Mouse (Mus musculus) C2C12 (cell line): ENCODE measurements around the gene Gm28845. TPM values are rescaled to one million over a fixed set of nuclear protein-coding genes. Genes with fewer than 3 reads are reported as not detected.

Experiments used
- H3K27me3 ChIP-seq: one replicate; pipeline ENCODE4 v1.6.1; 2011; ENCODE audit not compliant: control insufficient read depth, insufficient read depth, insufficient read length
- H3K36me3 ChIP-seq: one replicate; pipeline ENCODE4 v1.6.1; 2011; ENCODE audit not compliant: control insufficient read depth, insufficient read depth
- H3K4me3 ChIP-seq: one replicate; pipeline ENCODE4 v1.5.1; 2011; ENCODE audit warnings: mild to moderate bottlenecking, control low read depth; ENCODE audit not compliant: poor library complexity, insufficient read depth, severe bottlenecking
- H3K79me2 ChIP-seq: one replicate; pipeline ENCODE4 v1.6.1; 2011; ENCODE audit not compliant: control insufficient read depth, insufficient read depth
- H3K79me3 ChIP-seq: one replicate; pipeline ENCODE4 v1.6.1; 2011; ENCODE audit warnings: low read depth, control low read depth
- H3ac ChIP-seq: one replicate; pipeline ENCODE3; 2011; ENCODE audit warnings: low read depth; ENCODE audit not compliant: control insufficient read depth, insufficient read length
- CEBPB ChIP-seq: IDR thresholded peaks from one replicate; pipeline ENCODE4 v1.6.1; 2011; ENCODE audit warnings: low read depth, mild to moderate bottlenecking, control low read depth, moderate library complexity
- CTCF ChIP-seq: IDR thresholded peaks from one replicate; pipeline ENCODE4 v1.5.1; 2011; ENCODE audit not compliant: control insufficient read depth, insufficient read depth, insufficient read length
- FOSL1 ChIP-seq: IDR thresholded peaks from one replicate; pipeline ENCODE4 v1.8.0; 2011; ENCODE audit warnings: mild to moderate bottlenecking, low read length; ENCODE audit not compliant: poor library complexity, insufficient read depth, severe bottlenecking
- MAX ChIP-seq: IDR thresholded peaks from one replicate; pipeline ENCODE4 v1.6.1; 2011; ENCODE audit warnings: mild to moderate bottlenecking, control low read depth
- MYOD1 ChIP-seq: IDR thresholded peaks from one replicate; pipeline ENCODE4 v1.6.1; 2011; ENCODE audit warnings: low read depth; ENCODE audit not compliant: control insufficient read depth, insufficient read length
- MYOG ChIP-seq: IDR thresholded peaks from one replicate; pipeline ENCODE4 v1.6.1; 2011; ENCODE audit not compliant: control insufficient read depth, insufficient read length; ENCODE audit errors: extremely low read depth
- USF1 ChIP-seq: IDR thresholded peaks from one replicate; pipeline ENCODE4 v1.6.1; 2011; ENCODE audit warnings: low read depth, mild to moderate bottlenecking, control low read depth, moderate library complexity
- polyA plus RNA-seq: library from polyadenylated mRNA; unstranded; fragments of >200 nt; fragmentation: generic; extraction: Trizol; gene quantifications from one replicate; pipeline ENCODE4 v1.2.1, GENCODE M21; 2012; ENCODE audit warnings: missing spikeins

Gene Gm28845
- polyA plus RNA-seq, 1 experiment = not detected

DNA sequence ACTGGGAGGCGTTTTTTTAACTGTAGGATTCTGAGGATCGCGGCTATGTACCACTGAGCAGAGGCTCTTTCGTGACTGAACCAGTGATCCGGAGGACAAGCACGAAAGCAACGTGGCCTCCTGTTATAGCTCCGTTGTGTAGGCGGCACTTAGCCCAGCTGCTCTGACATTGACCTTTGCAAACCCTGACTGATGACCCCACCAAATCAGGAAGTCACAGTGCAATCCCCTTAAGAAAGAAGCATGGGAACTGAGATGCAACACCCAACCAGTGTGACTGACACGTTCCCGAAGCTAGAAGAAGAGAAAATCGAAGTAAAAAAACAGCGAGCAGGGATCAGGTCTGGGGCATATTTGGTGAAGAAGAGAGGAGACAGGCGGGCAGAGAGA, 6.6 kb downstream of the Gm28845 start:
- H3ac ChIP-seq = peak overlapping the region; percentile 59
- TF ChIP-seq USF1 (no peak), CEBPB (no peak), MYOD1 (no peak), MAX (no peak), FOSL1 (no peak), MYOG (no peak), CTCF (no peak)
- H3K4me3 ChIP-seq = no peak overlapping the region
- H3K79me3 ChIP-seq = no peaks in the 10 kb centered on the region
- no peaks in the 10 kb centered on the region for H3K27me3 ChIP-seq
- H3K79me2 ChIP-seq = no peaks in the 10 kb centered on the region
- H3K36me3 ChIP-seq = no peaks in the 10 kb centered on the region

DNA sequence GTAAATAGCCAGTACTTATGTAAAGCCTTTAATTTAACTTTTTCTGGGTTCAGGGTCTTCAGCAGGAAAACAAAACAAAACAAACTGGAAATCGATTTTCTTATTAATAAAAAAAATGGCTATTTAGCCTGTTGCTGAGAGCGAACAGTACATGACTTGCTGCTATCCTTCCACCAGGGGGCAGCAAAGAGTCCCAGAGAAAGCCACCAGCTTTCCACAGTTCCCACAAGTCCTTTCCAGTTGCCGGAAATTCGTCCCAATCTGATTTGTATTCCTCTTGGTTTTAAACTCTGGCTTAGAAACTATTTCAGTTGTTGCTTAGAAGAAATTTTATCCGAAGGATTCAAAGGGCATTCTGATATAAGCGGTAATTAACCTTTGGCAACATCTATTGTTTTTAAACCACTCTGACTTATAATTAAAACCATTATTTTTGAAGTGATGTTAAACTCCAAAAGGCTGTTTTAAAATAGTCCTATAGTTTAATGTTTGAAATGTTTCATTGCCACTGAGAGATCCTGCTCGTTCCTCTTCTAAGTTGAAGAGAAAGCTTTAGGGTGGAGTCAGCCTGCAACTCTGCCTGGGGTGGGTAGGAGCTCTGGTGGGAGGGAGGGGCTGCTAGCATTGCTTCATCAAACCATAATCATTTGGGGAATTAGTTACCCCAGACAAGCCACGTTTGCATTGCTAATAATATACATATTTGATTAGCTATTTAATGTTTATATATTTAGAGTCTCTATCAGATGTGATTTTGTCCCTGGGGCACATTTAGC, 7.1 kb downstream of the Gm28845 start:
- Histone ChIP-seq H3K4me3 (no peak overlapping the region), H3K79me3 (no peaks in the 10 kb centered on the region), H3K27me3 (no peaks in the 10 kb centered on the region), H3K79me2 (no peaks in the 10 kb centered on the region), H3K36me3 (no peaks in the 10 kb centered on the region), H3ac (no peak overlapping the region)
- TF ChIP-seq CTCF = peak; percentile 26
- no peak for TF ChIP-seq MAX

DNA sequence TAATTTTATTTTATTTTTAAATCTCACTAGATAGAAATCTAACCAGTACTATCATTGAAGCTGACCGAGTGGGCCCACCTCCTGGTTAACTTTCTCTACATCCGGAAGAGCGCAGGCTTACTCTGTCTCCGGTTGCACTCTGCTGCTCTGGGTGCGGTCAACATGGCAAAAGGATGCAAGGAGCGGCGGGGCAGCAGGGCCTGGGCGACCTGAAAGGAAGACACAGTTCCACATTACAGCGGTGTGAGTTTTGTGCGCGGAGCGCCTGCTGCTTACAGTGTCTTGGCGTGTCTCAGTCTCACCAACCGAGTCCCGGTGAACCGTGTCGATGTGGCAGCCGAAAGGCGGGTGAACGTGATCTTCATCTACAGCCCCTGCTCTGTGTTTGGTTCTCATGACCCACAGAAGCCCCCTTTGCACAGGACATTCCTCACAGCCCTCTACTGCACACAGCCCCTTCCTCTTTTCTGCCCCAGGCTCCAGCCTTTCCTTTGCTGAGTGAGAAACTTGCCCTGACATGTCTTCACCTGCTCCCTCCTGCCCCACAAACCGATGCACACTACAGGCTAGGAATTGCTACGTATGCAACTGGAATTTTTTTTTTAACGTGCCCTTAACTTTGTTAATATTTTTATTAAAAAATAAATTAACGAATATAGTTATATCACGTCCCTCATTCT, 9.5 kb downstream of the Gm28845 start:
- no peak for TF ChIP-seq CEBPB
- H3ac ChIP-seq = no peak overlapping the region

DNA sequence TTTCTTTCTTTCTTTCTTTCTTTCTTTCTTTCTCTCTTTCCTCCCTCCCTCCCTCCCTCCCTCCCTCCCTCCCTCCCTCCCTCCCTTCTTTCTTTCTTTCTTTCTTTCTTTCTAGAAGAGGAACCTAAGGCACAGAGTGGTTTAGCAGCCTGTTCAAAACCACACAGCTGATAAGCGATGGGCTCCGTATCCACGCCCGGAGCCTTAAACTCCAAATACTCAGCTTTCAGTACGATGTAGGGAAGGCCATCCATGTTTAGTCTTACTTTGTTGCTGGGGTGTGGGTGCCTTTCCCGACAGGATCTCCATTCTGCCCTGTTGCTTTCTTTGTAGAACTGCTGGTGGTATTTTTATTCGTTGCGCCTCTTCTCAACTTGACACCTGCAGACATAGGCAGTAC, 10.2 kb downstream of the Gm28845 start:
- no peaks in the 10 kb centered on the region for H3K27me3 ChIP-seq
- no peaks in the 10 kb centered on the region for H3K79me2 ChIP-seq
- H3K79me3 ChIP-seq = no peaks in the 10 kb centered on the region
- TF ChIP-seq CTCF (no peak), USF1 (no peak)
- H3K4me3 ChIP-seq = no peak overlapping the region
- H3ac ChIP-seq = no peak overlapping the region
- H3K36me3 ChIP-seq = no peaks in the 10 kb centered on the region

More for the DNA sequence above, 9.5 kb downstream of the Gm28845 start:
- Histone ChIP-seq H3K27me3 (no peaks in the 10 kb centered on the region), H3K36me3 (no peaks in the 10 kb centered on the region), H3K79me3 (no peaks in the 10 kb centered on the region), H3K79me2 (no peaks in the 10 kb centered on the region), H3K4me3 (no peak overlapping the region)

DNA sequence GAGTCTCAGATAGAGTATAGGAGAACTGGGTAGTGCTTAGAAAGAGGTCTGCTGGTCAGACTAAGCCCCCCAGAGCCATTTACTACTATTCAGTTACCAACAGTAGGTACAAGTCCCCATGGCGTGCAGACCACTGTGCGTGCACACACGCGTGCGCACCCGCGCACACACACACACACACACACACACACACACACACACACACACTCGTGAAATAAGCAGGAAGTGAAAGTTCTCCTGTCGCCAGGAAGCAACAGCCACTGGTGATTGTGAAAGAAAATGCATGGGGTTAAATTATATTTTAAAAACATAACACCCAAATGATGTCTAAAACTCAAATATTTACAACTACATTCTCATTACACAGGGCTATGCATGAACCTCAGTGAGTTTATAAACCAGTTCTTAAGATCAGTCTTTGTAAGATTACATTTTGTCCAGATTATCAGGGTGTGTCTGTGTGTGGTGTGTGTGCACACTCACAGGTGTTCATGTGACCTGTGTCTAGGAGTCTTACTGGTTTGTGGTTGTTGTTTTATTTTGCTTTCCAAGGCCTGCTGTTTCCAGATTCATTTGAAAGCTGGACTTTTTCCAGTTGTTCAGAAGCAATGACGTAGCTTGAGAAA, 11.6 kb downstream of the Gm28845 start:
- H3K36me3 ChIP-seq = no peaks in the 10 kb centered on the region
- H3K27me3 ChIP-seq = no peaks in the 10 kb centered on the region
- H3ac ChIP-seq = no peak overlapping the region
- no peak for TF ChIP-seq FOSL1
- no peak for TF ChIP-seq CTCF
- TF ChIP-seq USF1 = no peak
- no peak for TF ChIP-seq CEBPB
- TF ChIP-seq MAX = no peak
- no peak for TF ChIP-seq MYOG
- no peak for TF ChIP-seq MYOD1
- no peak overlapping the region for H3K4me3 ChIP-seq
- H3K79me3 ChIP-seq = no peaks in the 10 kb centered on the region
- H3K79me2 ChIP-seq = no peaks in the 10 kb centered on the region

DNA sequence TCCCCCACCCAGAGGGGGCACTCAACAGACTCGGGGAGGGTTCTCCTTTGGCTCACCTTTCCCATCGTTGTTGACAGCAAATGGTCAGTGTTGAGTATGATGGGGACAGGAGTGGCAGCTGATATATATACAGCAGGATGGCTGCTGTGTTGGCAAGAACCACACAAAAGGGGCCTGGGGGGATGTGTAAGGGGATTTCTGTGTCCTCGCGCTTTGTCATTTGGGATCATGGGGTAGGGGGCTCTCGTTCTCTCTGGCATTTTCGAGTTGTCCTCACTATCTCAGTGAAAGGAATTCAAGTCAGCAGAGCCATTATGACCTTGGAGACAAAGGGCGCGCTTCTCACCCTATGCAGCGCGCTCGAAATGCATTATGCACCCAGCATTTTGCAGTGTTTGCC, 16.1 kb downstream of the Gm28845 start, which contains the start of gene Cryga:
Gene Cryga, minus strand, starts transcription at position 101 of the 400 bp plus-strand sequence.
- Histone ChIP-seq H3K4me3 (no peak within 1 kb of the TSS), H3K36me3 (no peaks in the 10 kb centered on the region), H3K79me3 (no peaks in the 10 kb centered on the region), H3K79me2 (no peaks in the 10 kb centered on the region), H3ac (no peak within 1 kb of the TSS), H3K27me3 (no peaks in the 10 kb centered on the region)
- no peak for TF ChIP-seq MYOD1
- TF ChIP-seq MAX = no peak
- TF ChIP-seq USF1 = no peak
- TF ChIP-seq CTCF = no peak
- TF ChIP-seq CEBPB = no peak
- TF ChIP-seq MYOG = no peak
- no peak for TF ChIP-seq FOSL1
